Mouse (Mus musculus) neural tube, embryonic 12.5 days (tissue): ENCODE data around the gene Fam168b. TPM values are rescaled to one million over a fixed set of nuclear protein-coding genes. Genes with fewer than 3 reads are reported as not detected.

Experiments used
- ATAC-seq: fragments of 200-750 bp; cut with Nextera tagmentation; 2 replicates; pipeline ENCODE4 v1.8.0; 2017; ENCODE audit warnings: low read depth, mild to moderate bottlenecking, moderate TSS enrichment, moderate library complexity; ENCODE audit not compliant: low FRiP score
- H3K27ac ChIP-seq: fragments of 300-500 bp; sonication (generic); 2 replicates; pipeline ENCODE4 v1.5.1; 2016
- H3K27me3 ChIP-seq: fragments of 300-500 bp; sonication (generic); replicated peaks from 2 replicates; pipeline ENCODE4 v1.6.1; 2016; ENCODE audit warnings: mild to moderate bottlenecking
- H3K36me3 ChIP-seq: fragments of 300-500 bp; sonication (generic); 2 replicates; pipeline ENCODE4 v1.6.1; 2016; ENCODE audit warnings: mild to moderate bottlenecking
- H3K4me1 ChIP-seq: fragments of 300-500 bp; sonication (generic); 2 replicates; pipeline ENCODE4 v1.6.1; 2016
- H3K4me2 ChIP-seq: fragments of 300-500 bp; sonication (generic); replicated peaks from 2 replicates; pipeline ENCODE4 v1.6.1; 2016; ENCODE audit warnings: mild to moderate bottlenecking
- H3K4me3 ChIP-seq: fragments of 300-500 bp; sonication (generic); 2 replicates; pipeline ENCODE4 v1.5.1; 2016
- H3K9ac ChIP-seq: fragments of 300-500 bp; sonication (generic); 2 replicates; pipeline ENCODE4 v1.6.1; 2016; ENCODE audit warnings: mild to moderate bottlenecking
- H3K9me3 ChIP-seq: fragments of 300-500 bp; sonication (generic); 2 replicates; pipeline ENCODE4 v1.6.1; 2016; ENCODE audit warnings: mild to moderate bottlenecking
- WGBS: fragments of 180-500 bp; shearing (Covaris S2); methylation state at CpG from one replicate; pipeline ENCODE4 v1.1.7; 2016; 5-methylcytosine and 5-hydroxymethylcytosine counted together
- polyA plus RNA-seq: library from polyadenylated mRNA; unstranded; fragments of >200 nt; fragmentation: Nextera tagmentation; extraction: Ambion mirVana; gene quantifications from 2 replicates; pipeline ENCODE4 v1.2.1, GENCODE M21; 2016

Gene Fam168b
- polyA plus RNA-seq, result 157 and 174 TPM in 2 replicates

- ATAC-seq, result peak; percentile 86
- Histone ChIP-seq H3K4me3 (peak within 1 kb of the TSS; percentile 72), H3K4me2 (peak within 1 kb of the TSS; percentile 75), H3K9me3 (no peaks in the 10 kb centered on the region), H3K36me3 (0 out of 2 replicates have a peak, but pooled peaks cover 3% of the 10 kb centered on the region), H3K4me1 (peaks cover 28% of the 10 kb centered on the region), H3K9ac (peak within 1 kb of the TSS; percentile 93), H3K27ac (peak within 1 kb of the TSS; percentile 86), H3K27me3 (no peaks in the 10 kb centered on the region)
- 2% methylated on average over 58 of the region's 59 CpGs for WGBS
These were observed at the start of gene Fam168b for GRCm38 (mm10) chr1:34842887-34843618. Fam168b (minus strand) TSS chr1:34843065.

DNA sequence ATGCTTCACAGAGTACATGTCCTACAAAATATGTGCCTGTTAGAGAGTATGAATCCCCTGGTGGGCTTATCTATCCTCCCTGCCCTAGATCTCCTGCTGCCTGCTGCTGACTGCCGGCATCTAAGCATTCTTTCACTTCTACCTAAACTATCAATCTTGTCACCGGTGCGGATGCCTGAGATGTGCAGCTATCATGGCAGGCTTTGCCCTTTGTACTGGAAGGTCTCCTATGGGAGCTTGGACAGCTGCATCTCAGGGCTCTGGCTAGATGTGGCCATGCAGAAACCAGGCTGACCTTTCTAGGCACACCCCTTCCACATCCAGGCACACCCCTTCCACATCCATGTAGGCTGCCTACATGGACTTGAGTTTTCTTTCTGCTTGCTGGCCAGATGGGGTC is 49.6 kb upstream of the Fam168b start:
- Histone ChIP-seq H3K4me2 (no peak overlapping the region), H3K9me3 (no peaks in the 10 kb centered on the region), H3K9ac (no peak overlapping the region), H3K27ac (no peak overlapping the region), H3K36me3 (no peaks in the 10 kb centered on the region), H3K4me1 (no peaks in the 10 kb centered on the region), H3K4me3 (no peak overlapping the region), H3K27me3 (no peaks in the 10 kb centered on the region)
- ATAC-seq, result no peak
- WGBS, result 67% methylated on average over 3 of the region's 3 CpGs

- H3K9me3 ChIP-seq, result no peaks in the 10 kb centered on the region
- H3K4me3 ChIP-seq, result no peak overlapping the region
- H3K27ac ChIP-seq, result no peak overlapping the region
- H3K4me1 ChIP-seq, result no peaks in the 10 kb centered on the region
- peak; percentile 86 for ATAC-seq
- H3K9ac ChIP-seq, result no peak overlapping the region
- H3K4me2 ChIP-seq, result no peak overlapping the region
- H3K36me3 ChIP-seq, result no peaks in the 10 kb centered on the region
- no peaks in the 10 kb centered on the region for H3K27me3 ChIP-seq
- WGBS, result 61% methylated on average over 14 of the region's 14 CpGs
These were observed 48.9 kb upstream of the Fam168b start for GRCm38 (mm10) chr1:34891559-34892289.

GRCm38 (mm10) chr1:34883776-34884175 is 40.9 kb upstream of the Fam168b start:
- 0 out of 2 replicates have a peak, but pooled peaks cover 6% of the 10 kb centered on the region for H3K9me3 ChIP-seq
- no peak overlapping the region for H3K4me2 ChIP-seq
- ATAC-seq, result no peak
- no peaks in the 10 kb centered on the region for H3K27me3 ChIP-seq
- H3K4me3 ChIP-seq, result no peak overlapping the region
- no peak overlapping the region for H3K27ac ChIP-seq
- H3K4me1 ChIP-seq, result no peaks in the 10 kb centered on the region
- H3K9ac ChIP-seq, result no peak overlapping the region
- H3K36me3 ChIP-seq, result no peaks in the 10 kb centered on the region

- no peaks in the 10 kb centered on the region for H3K4me1 ChIP-seq
- ATAC-seq, result no peak
- no peak overlapping the region for H3K4me2 ChIP-seq
- H3K4me3 ChIP-seq, result no peak overlapping the region
- 86% methylated on average over 6 of the region's 6 CpGs for WGBS
- no peaks in the 10 kb centered on the region for H3K27me3 ChIP-seq
- H3K36me3 ChIP-seq, result peaks cover 18% of the 10 kb centered on the region
- 0 out of 2 replicates have a peak, but pooled peaks cover 6% of the 10 kb centered on the region for H3K9me3 ChIP-seq
- no peak overlapping the region for H3K27ac ChIP-seq
- H3K9ac ChIP-seq, result no peak overlapping the region
These were observed 36.7 kb upstream of the Fam168b start for GRCm38 (mm10) chr1:34879611-34880010.

DNA sequence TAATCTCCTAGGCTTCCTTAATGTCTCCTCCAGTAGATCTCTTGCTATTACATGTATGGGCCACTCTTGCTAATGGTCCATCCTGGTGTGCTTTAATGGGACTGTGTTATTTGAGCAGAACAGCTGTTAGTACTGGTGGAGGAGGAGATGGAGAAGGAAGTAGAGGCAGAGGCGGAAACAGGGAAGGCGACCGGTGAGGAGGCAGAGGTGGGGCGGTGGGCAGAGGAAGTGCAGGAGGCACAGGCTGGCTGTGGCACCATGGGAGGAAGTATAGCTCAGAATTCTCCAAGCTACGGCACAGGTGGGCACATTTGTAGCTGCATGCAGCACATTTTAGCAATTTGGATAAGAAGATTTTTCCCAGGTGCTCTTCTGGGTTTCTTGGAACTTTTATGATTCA is 30.7 kb upstream of the Fam168b start:
- H3K4me3 ChIP-seq, result no peak overlapping the region
- H3K9me3 ChIP-seq, result no peaks in the 10 kb centered on the region
- ATAC-seq, result no peak
- H3K27ac ChIP-seq, result no peak overlapping the region
- WGBS, result 94% methylated on average over 5 of the region's 5 CpGs
- peaks cover 41% of the 10 kb centered on the region for H3K36me3 ChIP-seq
- H3K27me3 ChIP-seq, result no peaks in the 10 kb centered on the region
- no peaks in the 10 kb centered on the region for H3K4me1 ChIP-seq
- no peak overlapping the region for H3K9ac ChIP-seq
- H3K4me2 ChIP-seq, result no peak overlapping the region

- ATAC-seq, result no peak
- Histone ChIP-seq H3K9ac (no peak overlapping the region), H3K27me3 (no peaks in the 10 kb centered on the region), H3K4me2 (no peak overlapping the region), H3K36me3 (peaks cover 37% of the 10 kb centered on the region), H3K4me3 (no peak overlapping the region), H3K4me1 (no peaks in the 10 kb centered on the region), H3K9me3 (no peaks in the 10 kb centered on the region), H3K27ac (no peak overlapping the region)
- WGBS, result 94% methylated on average over 9 of the region's 9 CpGs
These were observed 28.3 kb upstream of the Fam168b start for GRCm38 (mm10) chr1:34871170-34871569.

DNA sequence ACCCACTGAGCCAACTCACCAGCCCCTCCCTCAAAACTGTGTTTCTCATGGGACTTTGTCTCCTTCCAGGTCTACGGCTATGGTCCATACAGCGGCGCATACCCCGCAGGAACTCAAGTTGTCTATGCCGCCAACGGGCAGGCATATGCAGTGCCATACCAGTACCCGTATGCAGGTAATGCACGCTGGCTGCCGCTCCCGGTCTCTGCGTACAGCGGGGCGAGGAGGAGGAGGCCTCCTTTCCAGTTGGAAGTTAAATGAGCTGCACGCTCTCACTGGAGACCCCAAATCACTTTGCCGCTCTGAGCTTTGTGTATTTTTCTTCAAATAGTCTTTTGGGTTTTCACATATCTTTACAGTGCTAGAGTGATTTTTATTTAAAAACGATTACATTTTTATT is 26.4 kb upstream of the Fam168b start:
- no peaks in the 10 kb centered on the region for H3K9me3 ChIP-seq
- H3K27me3 ChIP-seq, result no peaks in the 10 kb centered on the region
- H3K4me3 ChIP-seq, result no peak overlapping the region
- WGBS, result 95% methylated on average over 16 of the region's 16 CpGs
- H3K9ac ChIP-seq, result no peak overlapping the region
- H3K27ac ChIP-seq, result no peak overlapping the region
- no peak overlapping the region for H3K4me2 ChIP-seq
- no peak for ATAC-seq
- H3K4me1 ChIP-seq, result no peaks in the 10 kb centered on the region
- H3K36me3 ChIP-seq, result peaks cover 42% of the 10 kb centered on the region

GRCm38 (mm10) chr1:34868391-34868790 is 25.5 kb upstream of the Fam168b start:
- no peak overlapping the region for H3K27ac ChIP-seq
- no peak overlapping the region for H3K4me3 ChIP-seq
- H3K4me1 ChIP-seq, result no peaks in the 10 kb centered on the region
- 91% methylated on average over 8 of the region's 8 CpGs for WGBS
- no peak overlapping the region for H3K4me2 ChIP-seq
- H3K36me3 ChIP-seq, result peaks cover 50% of the 10 kb centered on the region
- no peaks in the 10 kb centered on the region for H3K9me3 ChIP-seq
- no peaks in the 10 kb centered on the region for H3K27me3 ChIP-seq
- ATAC-seq, result no peak
- no peak overlapping the region for H3K9ac ChIP-seq

DNA sequence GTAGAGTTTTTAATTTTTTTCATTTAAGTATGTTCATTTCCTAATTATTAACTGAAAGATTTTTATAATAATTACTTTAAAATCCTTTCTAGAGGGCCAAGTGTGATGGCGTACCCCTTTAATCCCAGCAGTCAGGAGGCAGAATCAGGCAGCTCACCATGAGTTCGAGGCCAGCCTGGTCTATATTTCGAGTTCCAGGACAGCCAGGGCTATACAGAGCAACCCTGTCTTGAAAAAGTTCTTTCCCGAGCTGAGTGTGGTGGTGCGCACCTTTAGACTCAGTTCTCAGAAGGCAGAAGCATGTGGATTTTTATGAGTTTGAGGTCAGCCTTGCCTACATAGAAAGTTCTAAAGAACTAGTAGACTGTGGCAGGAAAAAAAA is 24.7 kb upstream of the Fam168b start:
- Histone ChIP-seq H3K9me3 (no peaks in the 10 kb centered on the region), H3K4me3 (no peak overlapping the region), H3K27me3 (no peaks in the 10 kb centered on the region), H3K27ac (no peak overlapping the region), H3K9ac (no peak overlapping the region), H3K4me1 (no peaks in the 10 kb centered on the region), H3K4me2 (no peak overlapping the region), H3K36me3 (peaks cover 59% of the 10 kb centered on the region)
- no peak for ATAC-seq
- 90% methylated on average over 5 of the region's 5 CpGs for WGBS

GRCm38 (mm10) chr1:34866815-34867573 is 24.1 kb upstream of the Fam168b start:
- ATAC-seq, result no peak
- WGBS, result 62% methylated on average over 10 of the region's 10 CpGs
- no peak overlapping the region for H3K9ac ChIP-seq
- H3K4me3 ChIP-seq, result no peak overlapping the region
- H3K4me1 ChIP-seq, result no peaks in the 10 kb centered on the region
- H3K9me3 ChIP-seq, result no peaks in the 10 kb centered on the region
- no peaks in the 10 kb centered on the region for H3K27me3 ChIP-seq
- H3K36me3 ChIP-seq, result peaks cover 64% of the 10 kb centered on the region
- H3K27ac ChIP-seq, result no peak overlapping the region
- H3K4me2 ChIP-seq, result no peak overlapping the region

DNA sequence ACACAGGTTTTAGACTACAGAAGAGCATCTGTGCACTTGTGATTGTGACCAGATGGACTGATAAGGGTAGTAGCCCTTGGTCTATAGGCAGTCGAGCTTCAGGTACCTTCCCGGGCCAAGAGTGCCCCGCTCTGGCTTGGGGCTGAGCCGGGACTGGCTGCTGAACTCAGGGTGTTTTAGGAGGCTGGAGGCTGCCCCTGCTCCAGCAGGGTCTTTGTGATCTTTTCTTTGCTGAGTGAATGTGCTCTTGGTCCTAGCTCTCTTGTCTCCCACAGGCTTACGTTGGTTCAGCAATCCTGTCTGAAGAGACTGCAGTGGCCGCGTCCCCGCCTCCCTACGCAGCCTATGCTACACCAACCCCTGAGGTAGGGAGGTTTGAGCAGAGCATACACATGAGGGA is 23.0 kb upstream of the Fam168b start:
- peaks cover 61% of the 10 kb centered on the region for H3K36me3 ChIP-seq
- H3K27ac ChIP-seq, result no peak overlapping the region
- no peaks in the 10 kb centered on the region for H3K9me3 ChIP-seq
- H3K4me1 ChIP-seq, result no peaks in the 10 kb centered on the region
- no peaks in the 10 kb centered on the region for H3K27me3 ChIP-seq
- WGBS, result 90% methylated on average over 9 of the region's 9 CpGs
- H3K4me2 ChIP-seq, result no peak overlapping the region
- no peak for ATAC-seq
- no peak overlapping the region for H3K9ac ChIP-seq
- no peak overlapping the region for H3K4me3 ChIP-seq
